Mouse (Mus musculus): Measurements from ENCODE around the gene Csrp2. TPM values are rescaled to one million over a fixed set of nuclear protein-coding genes. Genes with fewer than 3 reads are reported as not detected.

Csrp2 gene
- polyA plus RNA-seq, 1 experiment from 2014 or later, result 166 TPM

GRCm38 (mm10) chr10:110974463-110974862 lies 54.9 kb downstream of the Csrp2 start:
- DNase-seq (ENCODE audit: low spot score, missing footprints) (no peak), ATAC-seq (ENCODE audit: low FRiP score) (peak; percentile 67; the same call in 1 of the 2 replicates)
- H3K4me3 ChIP-seq (ENCODE audit: low read depth, low read length), result no peak overlapping the region

DNA sequence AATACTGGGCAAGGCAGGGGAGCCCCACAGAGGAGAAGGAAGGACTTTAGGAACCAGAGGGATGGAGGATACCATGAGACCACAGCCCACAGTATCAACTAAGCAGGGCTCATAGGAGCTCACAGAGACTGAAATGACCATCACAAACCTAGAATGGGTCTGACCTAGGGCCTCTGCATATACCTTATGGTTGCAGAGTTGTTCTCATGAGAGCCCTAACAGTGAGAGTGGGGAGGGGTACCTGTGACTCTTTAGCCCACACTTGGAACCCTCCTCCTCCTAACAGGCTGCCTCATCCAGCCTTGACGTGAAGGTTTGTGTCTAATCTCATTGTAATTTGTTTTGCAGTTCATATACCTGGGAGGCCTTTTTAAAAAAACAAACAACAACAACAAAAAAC lies 55.3 kb downstream of the Csrp2 start:
- Histone ChIP-seq H3K27ac (ENCODE audit: low read depth, low read length) (no peak overlapping the region), H3K9ac (ENCODE audit: low read length) (no peak overlapping the region), H3K27me3 (ENCODE audit: control insufficient read depth, insufficient read depth, low read length) (no peaks in the 10 kb centered on the region), H3K4me2 (no peak overlapping the region), H3K4me1 (ENCODE audit: control insufficient read depth, insufficient read depth, low read length) (no peaks in the 10 kb centered on the region), H3K36me3 (ENCODE audit: control insufficient read depth, insufficient read depth, low read length) (no peaks in the 10 kb centered on the region), H3K9me3 (ENCODE audit: control insufficient read depth, low read length) (no peaks in the 10 kb centered on the region), H3K4me3 (ENCODE audit: low read depth, low read length) (no peak overlapping the region)
- peak; percentile 23; the same call in 1 of the 2 replicates for ATAC-seq (ENCODE audit: low FRiP score)
- WGBS, result 66% methylated on average over 1 of the region's 1 CpGs
- no peak for DNase-seq (ENCODE audit: low spot score, missing footprints)

More at GRCm38 (mm10) chr10:110974463-110974862, 54.9 kb downstream of the Csrp2 start:
- H3K4me1 ChIP-seq (ENCODE audit: control insufficient read depth, insufficient read depth, low read length), result no peaks in the 10 kb centered on the region
- H3K27ac ChIP-seq (ENCODE audit: low read depth, low read length), result no peak overlapping the region
- no peak overlapping the region for H3K9ac ChIP-seq (ENCODE audit: low read length)
- H3K27me3 ChIP-seq (ENCODE audit: control insufficient read depth, insufficient read depth, low read length), result no peaks in the 10 kb centered on the region
- no peaks in the 10 kb centered on the region for H3K9me3 ChIP-seq (ENCODE audit: control insufficient read depth, low read length)
- no peak overlapping the region for H3K4me2 ChIP-seq
- 58% methylated on average over 3 of the region's 3 CpGs for WGBS
- no peaks in the 10 kb centered on the region for H3K36me3 ChIP-seq (ENCODE audit: control insufficient read depth, insufficient read depth, low read length)

GRCm38 (mm10) chr10:110976046-110976445 lies 56.5 kb downstream of the Csrp2 start:
- Histone ChIP-seq H3K27ac (ENCODE audit: low read depth, low read length) (no peak overlapping the region), H3K4me3 (ENCODE audit: low read depth, low read length) (no peak overlapping the region), H3K27me3 (ENCODE audit: control insufficient read depth, insufficient read depth, low read length) (no peaks in the 10 kb centered on the region), H3K4me2 (no peak overlapping the region), H3K9ac (ENCODE audit: low read length) (no peak overlapping the region), H3K36me3 (ENCODE audit: control insufficient read depth, insufficient read depth, low read length) (no peaks in the 10 kb centered on the region), H3K9me3 (ENCODE audit: control insufficient read depth, low read length) (no peaks in the 10 kb centered on the region), H3K4me1 (ENCODE audit: control insufficient read depth, insufficient read depth, low read length) (no peaks in the 10 kb centered on the region)
- DNase-seq (ENCODE audit: low spot score, missing footprints) (no peak), ATAC-seq (ENCODE audit: low FRiP score) (peak; percentile 73; the same call in 1 of the 2 replicates)
- 6% methylated on average over 1 of the region's 1 CpGs for whole genome bisulfite sequencing

GRCm38 (mm10) chr10:110977379-110977778 lies 57.8 kb downstream of the Csrp2 start:
- H3K36me3 ChIP-seq (ENCODE audit: control insufficient read depth, insufficient read depth, low read length), result no peaks in the 10 kb centered on the region
- no peak overlapping the region for H3K4me3 ChIP-seq (ENCODE audit: low read depth, low read length)
- no peak for ATAC-seq (ENCODE audit: low FRiP score)
- H3K27me3 ChIP-seq (ENCODE audit: control insufficient read depth, insufficient read depth, low read length), result no peaks in the 10 kb centered on the region
- H3K9me3 ChIP-seq (ENCODE audit: control insufficient read depth, low read length), result no peaks in the 10 kb centered on the region
- no peaks in the 10 kb centered on the region for H3K4me1 ChIP-seq (ENCODE audit: control insufficient read depth, insufficient read depth, low read length)
- no peak overlapping the region for H3K27ac ChIP-seq (ENCODE audit: low read depth, low read length)
- 47% methylated on average over 2 of the region's 2 CpGs for WGBS
- no peak overlapping the region for H3K9ac ChIP-seq (ENCODE audit: low read length)
- DNase-seq (ENCODE audit: low spot score, missing footprints), result no peak
- H3K4me2 ChIP-seq, result no peak overlapping the region

DNA sequence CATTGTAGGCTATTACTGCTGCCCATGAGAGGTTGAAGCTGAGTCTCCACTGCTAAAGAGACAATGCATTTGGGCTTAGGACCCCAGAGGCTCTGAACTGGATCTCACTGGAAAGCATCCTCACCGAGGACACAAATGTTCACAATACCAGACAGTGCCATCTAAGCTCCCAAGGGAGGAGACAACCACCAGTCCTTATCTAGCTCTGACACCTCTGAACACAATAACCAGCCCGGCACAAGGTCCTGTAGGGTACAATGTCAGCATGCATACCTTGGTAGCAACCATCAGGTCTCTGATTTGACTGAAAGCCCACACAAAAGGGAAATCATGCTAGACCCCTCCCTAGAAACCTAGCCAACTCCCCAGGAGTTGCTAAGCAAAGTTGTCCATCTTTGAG lies 59.8 kb downstream of the Csrp2 start:
- Histone ChIP-seq H3K36me3 (ENCODE audit: control insufficient read depth, insufficient read depth, low read length) (no peaks in the 10 kb centered on the region), H3K9me3 (ENCODE audit: control insufficient read depth, low read length) (no peaks in the 10 kb centered on the region), H3K27ac (ENCODE audit: low read depth, low read length) (no peak overlapping the region), H3K4me1 (ENCODE audit: control insufficient read depth, insufficient read depth, low read length) (no peaks in the 10 kb centered on the region), H3K27me3 (ENCODE audit: control insufficient read depth, insufficient read depth, low read length) (no peaks in the 10 kb centered on the region), H3K4me3 (ENCODE audit: low read depth, low read length) (no peak overlapping the region), H3K4me2 (no peak overlapping the region), H3K9ac (ENCODE audit: low read length) (no peak overlapping the region)
- DNase-seq (ENCODE audit: low spot score, missing footprints), result no peak
- no peak for ATAC-seq (ENCODE audit: low FRiP score)
- WGBS, result 97% methylated on average over 2 of the region's 2 CpGs

- H3K9ac ChIP-seq (ENCODE audit: low read length), result no peak overlapping the region
- ATAC-seq (ENCODE audit: low FRiP score), result no peak
- H3K36me3 ChIP-seq (ENCODE audit: control insufficient read depth, insufficient read depth, low read length), result no peaks in the 10 kb centered on the region
- no peaks in the 10 kb centered on the region for H3K27me3 ChIP-seq (ENCODE audit: control insufficient read depth, insufficient read depth, low read length)
- H3K4me3 ChIP-seq (ENCODE audit: low read depth, low read length), result no peak overlapping the region
- 95% methylated on average over 6 of the region's 6 CpGs for WGBS
- H3K9me3 ChIP-seq (ENCODE audit: control insufficient read depth, low read length), result no peaks in the 10 kb centered on the region
- no peak overlapping the region for H3K4me2 ChIP-seq
- H3K4me1 ChIP-seq (ENCODE audit: control insufficient read depth, insufficient read depth, low read length), result no peaks in the 10 kb centered on the region
- no peak overlapping the region for H3K27ac ChIP-seq (ENCODE audit: low read depth, low read length)
- no peak for DNase-seq (ENCODE audit: low spot score, missing footprints)
These were observed 60.9 kb downstream of the Csrp2 start for GRCm38 (mm10) chr10:110980441-110980840.

GRCm38 (mm10) chr10:110982771-110983170 lies 63.2 kb downstream of the Csrp2 start:
- H3K27me3 ChIP-seq (ENCODE audit: control insufficient read depth, insufficient read depth, low read length), result no peaks in the 10 kb centered on the region
- H3K4me2 ChIP-seq, result no peak overlapping the region
- H3K4me1 ChIP-seq (ENCODE audit: control insufficient read depth, insufficient read depth, low read length), result no peaks in the 10 kb centered on the region
- 89% methylated on average over 4 of the region's 4 CpGs for WGBS
- no peak overlapping the region for H3K9ac ChIP-seq (ENCODE audit: low read length)
- ATAC-seq (ENCODE audit: low FRiP score) (no peak), DNase-seq (ENCODE audit: low spot score, missing footprints) (no peak)
- H3K4me3 ChIP-seq (ENCODE audit: low read depth, low read length), result no peak overlapping the region
- no peaks in the 10 kb centered on the region for H3K9me3 ChIP-seq (ENCODE audit: control insufficient read depth, low read length)
- H3K27ac ChIP-seq (ENCODE audit: low read depth, low read length), result no peak overlapping the region
- H3K36me3 ChIP-seq (ENCODE audit: control insufficient read depth, insufficient read depth, low read length), result no peaks in the 10 kb centered on the region

GRCm38 (mm10) chr10:110986682-110987081 lies 67.1 kb downstream of the Csrp2 start:
- Histone ChIP-seq H3K27me3 (ENCODE audit: control insufficient read depth, insufficient read depth, low read length) (no peaks in the 10 kb centered on the region), H3K36me3 (ENCODE audit: control insufficient read depth, insufficient read depth, low read length) (no peaks in the 10 kb centered on the region), H3K27ac (ENCODE audit: low read depth, low read length) (no peak overlapping the region), H3K4me2 (no peak overlapping the region), H3K4me1 (ENCODE audit: control insufficient read depth, insufficient read depth, low read length) (peaks cover 4% of the 10 kb centered on the region), H3K9ac (ENCODE audit: low read length) (no peak overlapping the region), H3K9me3 (ENCODE audit: control insufficient read depth, low read length) (no peaks in the 10 kb centered on the region), H3K4me3 (ENCODE audit: low read depth, low read length) (no peak overlapping the region)
- DNase-seq (ENCODE audit: low spot score, missing footprints) (no peak), ATAC-seq (ENCODE audit: low FRiP score) (no peak)
- WGBS, result 95% methylated on average over 17 of the region's 17 CpGs

Data from midbrain, embryonic 11.5 days (tissue).